Mouse (Mus musculus) naive thymus-derived CD4-positive, alpha-beta T cell, adult 2 months (primary cell): ENCODE measurements around the gene Cd93.

Experiments used
- DNase-seq: peaks from one replicate; pipeline ENCODE4 v3.0.0-alpha.2; 2011; ENCODE audit warnings: low read depth

Cd93 gene

DNA sequence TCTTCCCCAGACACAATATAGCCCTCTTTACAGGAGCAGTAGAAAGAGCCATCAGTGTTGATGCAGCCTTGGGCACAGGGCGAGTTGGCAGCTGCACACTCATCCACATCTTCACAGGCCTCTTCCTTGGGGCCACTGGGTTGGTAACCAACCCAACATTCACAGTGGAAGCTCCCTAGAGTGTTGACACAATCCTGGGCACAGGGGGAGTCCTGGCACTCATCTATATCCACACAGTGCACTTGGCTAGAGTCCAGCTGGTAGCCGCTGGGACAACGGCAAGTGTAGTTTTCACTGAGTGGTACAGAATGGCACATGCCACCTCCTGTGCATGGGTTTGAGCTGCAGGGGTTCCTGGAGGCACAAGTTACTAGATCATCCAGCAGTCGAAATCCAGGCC lies 1.2 kb downstream of the Cd93 start:
- no peak for DNase-seq

DNA sequence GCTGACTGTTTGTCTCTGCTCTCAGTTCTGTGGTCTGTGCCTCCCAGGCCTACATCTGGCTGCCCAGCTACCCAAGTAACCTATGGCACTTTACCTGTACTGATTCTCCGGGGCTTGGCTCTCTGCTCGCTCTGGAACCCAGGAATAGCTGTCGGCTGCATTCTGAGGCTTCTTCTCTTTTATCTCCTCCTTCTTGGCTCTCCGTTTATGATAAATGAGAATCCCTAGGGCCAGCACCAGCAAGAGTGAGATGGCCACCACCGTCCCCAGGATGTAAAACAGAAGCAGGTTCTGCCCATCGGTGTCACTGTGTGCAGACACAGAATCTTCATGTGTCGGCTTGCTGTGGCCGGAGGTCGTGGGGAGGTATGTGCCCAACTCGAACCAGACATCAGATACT lies 1.9 kb downstream of the Cd93 start:
- DNase-seq, result no peak

DNA sequence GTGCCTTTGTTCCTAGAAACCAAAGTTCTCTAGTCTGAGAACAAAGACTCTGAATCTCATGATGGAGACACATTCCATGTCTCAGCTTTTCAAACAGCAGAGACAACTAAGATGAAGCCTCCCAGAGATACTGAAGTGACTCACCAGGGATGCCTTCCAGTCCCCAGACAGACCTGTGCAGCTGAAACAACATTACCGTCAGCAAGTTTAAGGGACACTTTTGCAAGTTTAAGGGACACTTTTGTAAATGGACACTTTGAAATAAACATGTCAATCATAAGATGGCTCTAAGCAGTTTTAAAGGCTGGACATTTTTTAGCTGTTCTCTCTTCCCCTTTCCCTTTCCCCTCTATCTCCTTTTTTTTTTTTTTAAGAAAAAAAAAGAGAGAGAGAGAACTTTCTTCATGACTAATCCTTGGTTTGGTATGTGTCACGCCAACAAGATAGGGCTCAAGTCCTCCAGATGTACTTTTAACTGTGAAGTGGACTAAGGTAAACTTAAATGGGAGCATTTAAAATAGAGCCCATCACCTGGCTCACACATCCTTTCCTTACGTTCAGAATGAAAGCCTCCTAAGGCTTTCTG lies 3.6 kb downstream of the Cd93 start:
- DNase-seq, result no peak

DNA sequence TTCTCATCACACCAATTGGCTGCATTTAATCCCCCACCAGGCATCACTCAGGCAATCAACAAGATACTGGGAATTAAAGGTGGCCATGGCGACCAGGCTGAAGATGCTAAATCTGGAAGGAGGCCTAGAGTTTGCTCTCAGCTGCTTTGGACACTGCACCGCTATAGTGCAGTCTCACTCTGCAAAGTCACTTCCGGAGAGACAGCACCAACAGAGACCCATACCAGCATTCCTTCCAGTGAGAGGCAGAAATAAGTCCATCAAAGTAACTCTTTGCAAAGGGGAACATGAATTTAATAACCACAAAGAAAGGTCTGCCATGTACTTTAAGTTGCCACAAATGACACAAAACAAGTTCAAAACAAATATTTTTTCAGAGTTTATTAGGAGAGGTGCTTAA lies 7.1 kb downstream of the Cd93 start:
- DNase-seq, result no peak

DNA sequence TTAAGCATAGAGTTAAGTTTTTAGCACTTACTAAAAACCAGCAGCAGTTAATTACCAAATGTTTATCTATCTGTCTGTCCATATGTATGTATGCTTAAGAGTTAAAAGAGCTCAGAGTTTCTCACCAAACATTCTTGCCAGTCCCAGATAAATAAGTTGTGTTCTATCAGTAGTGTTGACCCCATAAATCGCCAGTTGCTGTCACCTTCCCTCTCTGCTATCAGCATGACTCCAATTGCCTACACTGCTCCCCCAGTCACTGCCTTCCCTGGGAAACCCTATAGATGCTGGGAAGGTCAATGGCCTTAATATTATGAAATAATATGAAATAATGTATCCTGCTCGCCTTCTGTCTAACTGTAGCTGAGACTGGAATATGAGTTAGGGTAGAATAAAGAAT lies 11.0 kb downstream of the Cd93 start:
- DNase-seq, result no peak

DNA sequence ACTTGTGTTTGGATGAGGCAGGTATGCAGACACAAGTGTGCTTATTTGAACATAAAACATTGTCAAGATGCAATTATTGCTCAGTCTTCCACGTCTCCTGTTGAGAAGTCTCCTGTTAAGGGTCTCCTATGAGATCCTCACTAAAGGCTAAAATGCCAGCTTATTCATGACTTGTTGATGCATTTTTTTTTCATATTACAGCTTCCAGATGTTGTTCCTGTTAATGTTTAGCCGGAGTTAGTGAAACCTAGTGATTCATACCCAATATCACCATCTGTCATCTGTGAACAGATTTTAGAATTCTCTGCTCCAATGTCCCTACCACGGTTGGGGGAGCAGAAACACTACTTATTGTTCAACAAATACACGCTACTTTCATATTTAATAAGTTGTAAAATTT lies 12.4 kb downstream of the Cd93 start:
- DNase-seq, result no peak

DNA sequence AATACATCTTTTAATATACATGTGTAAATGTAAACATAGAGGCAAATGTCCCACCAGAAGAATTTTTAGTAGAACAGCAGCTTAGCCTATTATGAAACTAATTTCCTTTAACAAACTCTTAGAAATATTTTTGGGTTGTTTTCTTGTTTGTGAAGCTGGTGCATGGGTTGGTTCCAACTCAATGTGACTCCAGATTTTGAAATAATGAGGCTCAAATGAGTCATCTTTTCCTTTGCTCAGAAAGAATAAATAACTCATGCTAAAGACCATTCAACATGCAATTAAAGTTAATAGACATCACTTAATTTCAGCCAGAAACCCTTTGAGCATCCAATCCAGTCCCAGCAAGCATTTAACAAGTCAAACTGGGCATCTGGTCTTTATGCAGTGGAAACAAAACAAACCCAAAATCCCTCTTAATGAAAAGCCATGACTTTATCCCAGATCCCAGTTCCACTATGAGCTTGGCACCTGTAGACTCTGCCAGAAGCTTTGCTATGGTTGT lies 14.3 kb downstream of the Cd93 start:
- DNase-seq, result no peak

DNA sequence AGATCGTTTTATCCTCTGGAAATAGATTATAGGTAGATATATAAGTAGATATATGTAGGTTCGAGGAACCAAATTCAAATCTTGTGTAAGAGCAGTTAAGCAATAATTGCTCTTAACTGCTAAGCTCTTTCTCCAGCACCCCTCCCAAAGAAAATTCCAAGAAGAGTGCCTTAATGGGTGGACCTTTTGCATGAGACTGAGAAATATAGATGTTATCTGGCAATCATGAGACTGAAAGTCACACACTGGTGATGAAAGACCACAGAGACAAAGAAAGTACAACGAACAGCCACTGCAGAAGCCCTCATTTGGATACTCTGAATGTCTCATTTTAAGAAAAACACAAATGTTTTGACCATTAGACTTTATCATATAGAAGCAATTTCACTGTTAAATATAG lies 14.8 kb downstream of the Cd93 start:
- DNase-seq, result no peak

DNA sequence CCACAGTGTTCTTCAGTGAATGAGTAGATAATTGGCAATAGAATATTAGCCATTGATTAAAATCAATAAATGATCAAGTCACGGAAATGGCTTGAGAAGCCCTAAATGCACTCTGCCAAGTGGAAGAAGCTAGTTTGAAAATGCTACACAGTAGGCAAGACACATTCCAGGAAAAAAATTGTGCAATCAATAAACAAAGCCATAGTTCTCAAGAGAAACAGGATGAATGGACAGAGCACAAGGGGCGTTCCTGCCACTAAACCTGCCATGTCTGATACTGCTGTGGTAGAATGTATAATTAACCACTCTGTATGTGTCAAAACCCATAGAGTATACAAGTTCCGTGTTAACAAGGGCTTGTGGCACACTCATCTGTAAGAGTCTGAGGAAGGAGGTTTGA lies 15.8 kb downstream of the Cd93 start:
- no peak for DNase-seq

DNA sequence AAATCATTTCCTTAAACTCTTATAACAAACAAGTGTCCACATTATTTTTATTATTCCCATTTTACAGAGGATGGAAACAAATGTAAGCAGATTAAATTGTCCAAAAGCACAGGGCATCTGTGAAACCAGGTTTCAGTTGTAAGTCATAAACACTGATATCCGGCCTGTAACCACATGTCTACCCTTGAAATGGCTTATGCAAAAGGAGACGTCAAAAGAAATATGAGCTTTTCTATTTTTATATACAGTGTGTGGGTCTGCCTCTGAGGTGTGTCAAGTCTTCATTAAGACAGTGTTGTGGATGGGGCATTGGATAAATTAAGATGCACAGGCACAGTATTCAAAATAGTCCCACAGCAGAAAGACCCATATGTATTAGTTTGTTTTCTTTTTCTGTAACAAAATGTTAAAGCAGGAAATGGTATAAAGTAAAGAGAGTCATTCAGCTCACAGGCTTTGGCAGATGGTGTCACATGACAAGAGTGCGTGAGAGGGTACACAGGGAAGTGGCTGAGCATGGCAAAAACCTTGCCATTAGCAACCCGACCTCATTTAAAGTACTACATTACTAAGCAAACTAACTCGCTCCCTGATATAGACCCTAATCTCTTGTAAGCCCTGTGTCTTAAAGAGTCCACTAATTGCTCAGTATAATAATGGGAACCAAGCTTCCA lies 17.5 kb downstream of the Cd93 start:
- no peak for DNase-seq

DNA sequence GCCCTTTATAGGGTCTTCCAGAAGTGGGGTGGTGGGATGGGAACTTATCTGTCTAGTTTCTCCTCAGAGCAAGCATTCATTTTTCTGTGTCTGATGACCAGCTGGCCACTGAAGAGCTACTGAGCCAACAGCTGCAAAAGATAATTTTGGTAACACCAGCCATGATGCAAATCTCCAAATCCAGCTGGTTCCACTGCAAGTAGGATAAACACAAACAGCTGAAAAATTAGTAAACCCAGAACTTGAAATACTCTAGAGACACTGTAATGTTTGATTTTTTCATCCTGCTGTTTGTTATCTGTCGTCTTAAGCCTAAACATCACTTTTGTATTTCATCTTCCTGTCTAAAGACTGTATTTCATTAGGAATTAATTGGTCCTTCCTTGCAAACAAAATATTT lies 21.7 kb downstream of the Cd93 start:
- no peak for DNase-seq

DNA sequence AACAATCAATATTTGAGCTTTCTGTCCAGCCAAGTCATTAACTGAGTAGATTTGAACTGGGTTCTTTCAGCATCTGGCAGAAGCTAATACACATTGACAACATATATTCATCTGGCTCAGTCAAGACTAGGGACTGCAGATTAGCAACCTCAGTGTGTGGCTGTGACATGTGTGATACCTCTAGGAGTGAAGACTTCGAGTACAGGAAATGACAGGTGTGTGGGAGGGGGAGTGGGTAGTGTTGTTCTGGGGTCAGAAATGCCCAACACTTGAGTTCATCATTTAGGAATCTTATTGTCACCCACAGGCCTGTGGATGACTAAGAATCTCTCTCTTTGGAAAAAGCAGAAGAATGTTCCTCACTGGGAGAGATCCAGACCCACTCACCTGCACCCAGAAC lies 22.3 kb downstream of the Cd93 start:
- DNase-seq, result no peak

DNA sequence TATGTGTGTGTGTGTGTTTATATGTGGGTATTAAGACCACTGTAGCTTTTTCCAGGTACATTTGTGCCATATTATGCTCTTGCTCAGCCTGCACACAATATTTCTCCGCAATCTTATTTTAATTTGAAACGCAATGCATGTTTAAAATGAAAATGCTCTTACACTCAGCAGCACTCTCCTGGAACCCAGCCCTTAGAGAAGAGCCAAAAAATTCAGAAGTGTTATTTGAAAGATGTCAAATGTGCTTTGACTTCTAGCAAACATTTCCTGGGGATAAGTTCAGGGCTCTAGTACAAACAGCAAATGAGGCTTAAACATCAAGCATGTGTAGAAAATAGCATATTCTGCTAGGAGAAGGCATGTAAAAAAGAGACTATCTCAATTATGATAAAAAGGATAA lies 23.6 kb downstream of the Cd93 start:
- DNase-seq, result no peak

DNA sequence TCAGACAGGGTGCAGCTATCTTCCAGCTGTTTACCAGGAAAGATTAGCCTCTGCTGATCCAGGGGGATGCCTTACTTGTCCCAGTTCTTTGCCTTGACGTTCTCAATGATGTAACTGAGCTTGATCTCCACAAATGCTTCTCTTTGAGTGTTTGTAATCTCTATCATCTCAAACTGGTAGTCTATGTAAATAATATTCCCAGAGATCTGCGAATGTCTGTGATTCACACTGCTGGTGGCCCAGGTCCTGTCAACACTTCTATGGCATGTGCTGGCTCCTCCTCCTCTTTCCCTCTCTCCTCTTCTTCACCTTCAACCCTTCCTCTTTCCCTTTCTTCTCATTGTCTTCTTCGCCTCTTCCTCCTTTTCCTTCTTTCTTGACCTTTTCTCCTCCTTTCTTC lies 24.2 kb downstream of the Cd93 start:
- DNase-seq, result no peak

DNA sequence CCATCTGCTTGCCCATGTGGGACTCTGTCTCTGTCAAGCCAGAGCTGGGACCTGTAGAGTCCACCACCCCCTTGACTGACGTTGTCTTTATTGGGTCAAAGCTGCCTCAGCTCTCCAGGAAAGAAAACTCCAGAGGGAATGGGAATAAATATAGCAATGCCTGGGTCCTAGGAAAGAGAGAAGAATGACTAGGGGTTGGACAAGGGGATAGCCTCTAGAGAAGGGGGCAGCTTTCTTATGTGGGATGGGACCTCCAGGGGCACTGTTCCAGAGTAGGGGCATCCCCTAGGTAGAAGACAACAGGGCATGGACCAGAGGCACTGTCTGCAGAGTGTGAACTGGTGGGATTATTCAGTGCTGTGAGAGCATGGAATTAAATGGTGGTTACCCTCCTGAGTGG lies 33.5 kb downstream of the Cd93 start:
- no peak for DNase-seq

DNA sequence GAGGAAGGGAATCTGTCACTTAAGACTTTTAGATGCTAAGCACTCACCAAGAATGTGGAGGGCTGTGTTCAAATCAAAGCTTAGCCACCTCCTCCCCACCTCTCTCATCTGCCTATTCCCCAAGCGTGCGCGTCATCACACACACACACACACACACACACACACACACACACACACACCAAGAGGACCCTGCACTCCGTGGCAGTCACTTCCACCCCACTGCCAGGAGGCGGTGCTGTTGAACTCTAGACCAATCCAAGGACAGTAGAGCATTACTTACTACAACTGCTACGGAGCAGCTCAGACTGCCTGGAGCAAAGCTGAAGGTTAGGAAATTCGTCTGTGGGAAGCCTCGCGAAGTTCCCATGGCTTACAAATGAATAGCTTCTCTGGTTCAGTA lies 34.2 kb downstream of the Cd93 start:
- DNase-seq, result peak; percentile 13

DNA sequence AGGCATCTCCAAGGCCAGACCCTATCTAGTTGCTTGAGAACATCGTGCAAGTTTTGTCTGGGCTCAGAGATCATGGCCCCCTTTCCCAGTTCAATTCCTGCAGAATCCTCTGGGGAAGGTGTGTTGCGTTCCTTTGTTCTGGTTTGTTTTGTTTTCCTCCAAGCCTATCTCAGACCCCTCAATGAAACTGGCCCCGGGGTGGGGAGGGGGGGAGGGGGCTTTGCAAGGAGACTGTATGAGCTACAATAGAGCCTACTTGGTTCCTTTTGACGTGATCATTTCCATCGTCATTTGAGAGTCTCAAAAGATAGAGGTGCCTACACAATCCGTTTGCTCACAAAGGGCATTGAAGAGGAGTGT lies 34.6 kb downstream of the Cd93 start:
- DNase-seq, result no peak

DNA sequence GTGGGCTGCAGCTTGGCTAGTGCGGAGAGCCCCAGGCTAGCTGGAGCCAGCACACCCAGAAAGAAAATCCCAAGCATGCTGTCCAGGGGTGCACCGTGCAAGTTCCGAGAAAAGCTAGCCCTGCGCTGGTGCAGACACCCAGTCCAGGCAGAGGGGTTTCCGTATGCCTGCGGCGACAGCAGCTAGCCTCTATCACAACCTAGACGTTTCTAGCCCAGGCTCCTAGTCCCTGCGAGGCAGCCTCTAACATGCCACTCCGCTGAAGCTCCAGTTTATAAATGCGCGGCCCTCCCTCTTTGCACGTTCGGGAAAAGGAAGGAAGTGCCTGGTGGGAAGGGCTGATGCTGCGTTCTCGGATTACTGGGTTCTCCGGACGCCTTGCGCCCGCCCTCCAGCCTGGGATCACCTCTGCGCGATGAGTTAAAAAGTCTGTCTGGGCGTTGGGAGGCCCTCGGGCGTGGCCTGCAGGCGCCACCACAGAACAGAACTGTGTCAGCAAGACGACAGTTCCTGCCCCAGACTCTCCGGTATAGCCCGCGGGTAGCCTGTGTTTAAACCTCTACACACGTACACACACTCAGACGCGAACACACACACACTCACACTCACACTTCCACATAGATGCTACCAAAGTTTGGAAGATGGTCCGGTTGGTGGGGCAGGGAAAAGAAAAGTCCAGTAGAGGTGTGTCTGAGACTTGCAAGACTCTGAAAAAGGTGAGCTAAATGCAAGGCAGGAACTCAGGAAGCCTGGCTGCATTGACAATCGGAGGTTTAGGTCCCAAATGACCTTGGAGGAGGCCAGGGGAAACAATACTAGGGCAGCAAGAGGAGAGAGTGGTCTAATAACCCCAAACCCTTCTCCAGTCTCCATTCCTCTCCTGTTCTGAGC lies 35.2 kb downstream of the Cd93 start, which contains the start of gene Thbd:
Thbd (minus strand) TSS at position 319 of the 891 bp plus-strand sequence.
- no peak for DNase-seq

DNA sequence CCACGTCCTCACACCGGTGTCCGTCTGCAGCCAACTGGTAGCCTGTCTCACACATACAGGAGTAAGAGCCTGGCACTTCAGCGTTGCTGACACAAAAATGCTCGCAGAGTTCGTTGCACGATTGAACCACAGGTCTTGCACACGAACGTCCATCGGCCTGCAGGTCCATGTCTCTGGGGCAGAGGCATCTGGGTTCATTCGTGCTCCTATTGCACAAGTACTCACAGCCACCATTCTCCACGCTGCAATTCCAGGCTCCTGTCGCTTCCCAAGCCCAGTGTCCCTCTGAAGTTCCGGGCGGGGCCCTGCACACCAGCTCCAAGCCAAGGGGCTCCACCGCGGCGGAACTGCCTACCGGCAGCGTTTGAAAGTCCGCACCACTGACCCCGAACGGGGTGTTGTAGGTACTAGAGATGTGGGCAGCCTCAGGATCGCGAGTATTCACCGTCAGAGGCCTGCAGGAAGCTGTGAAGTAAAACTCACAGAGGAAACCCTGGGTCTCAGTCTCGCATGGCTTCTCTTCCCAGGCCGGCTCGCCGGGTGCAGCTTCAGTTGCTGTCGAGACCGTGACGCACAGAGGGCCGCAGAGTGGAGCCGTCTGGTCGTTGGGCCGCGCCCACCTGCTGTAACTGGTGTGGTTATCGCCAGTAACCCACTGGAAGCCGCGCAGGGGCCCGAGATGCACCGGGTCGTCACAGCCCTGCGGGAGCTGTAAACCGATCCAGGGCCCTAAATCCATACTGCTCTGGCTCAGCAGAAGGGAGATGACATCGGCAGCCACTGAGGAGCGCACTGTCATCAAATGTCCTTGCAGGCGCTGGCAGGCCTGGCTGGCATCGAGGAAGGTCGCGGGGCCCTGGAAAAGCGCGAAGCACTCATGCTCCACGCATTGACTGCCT lies 36.1 kb downstream of the Cd93 start:
- DNase-seq, result no peak

DNA sequence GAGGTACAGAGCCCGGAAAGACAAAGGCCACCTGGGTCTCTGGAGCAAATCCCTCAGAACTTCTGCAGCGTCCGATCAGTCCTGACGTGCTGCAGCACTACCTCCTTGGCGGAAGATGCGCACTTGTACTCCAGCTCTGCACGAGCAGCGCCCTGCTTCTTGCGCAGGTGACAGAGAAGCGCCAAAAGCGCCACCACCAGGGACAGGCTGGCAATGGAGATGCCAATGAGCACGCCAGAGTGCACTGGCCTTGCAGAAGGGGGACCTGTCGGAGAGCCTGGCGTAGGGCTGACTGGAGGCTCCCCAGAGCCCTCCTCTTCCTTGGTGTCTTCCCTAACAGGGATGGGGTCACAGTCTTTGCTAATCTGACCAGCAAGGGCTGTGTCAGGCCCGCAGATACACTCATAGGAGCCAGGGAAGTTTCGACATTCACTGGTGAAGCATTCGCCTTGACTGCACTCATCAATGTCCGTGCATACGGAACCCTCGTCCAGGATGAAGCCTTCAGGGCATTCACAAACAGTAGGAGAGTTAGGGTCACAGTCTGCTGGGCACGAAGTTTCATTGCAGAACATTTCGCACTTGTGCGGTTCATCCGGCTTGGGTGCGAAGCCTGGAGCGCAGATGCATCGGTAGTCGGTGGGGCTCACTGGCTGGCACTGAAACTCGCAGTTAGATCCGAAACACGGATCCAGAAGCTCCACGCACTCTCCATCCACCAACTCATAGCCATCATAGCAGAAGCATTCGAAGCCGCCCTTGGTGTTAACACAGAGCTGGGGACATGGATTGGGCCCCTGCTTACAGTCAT lies 37.0 kb downstream of the Cd93 start:
- DNase-seq, result no peak

DNA sequence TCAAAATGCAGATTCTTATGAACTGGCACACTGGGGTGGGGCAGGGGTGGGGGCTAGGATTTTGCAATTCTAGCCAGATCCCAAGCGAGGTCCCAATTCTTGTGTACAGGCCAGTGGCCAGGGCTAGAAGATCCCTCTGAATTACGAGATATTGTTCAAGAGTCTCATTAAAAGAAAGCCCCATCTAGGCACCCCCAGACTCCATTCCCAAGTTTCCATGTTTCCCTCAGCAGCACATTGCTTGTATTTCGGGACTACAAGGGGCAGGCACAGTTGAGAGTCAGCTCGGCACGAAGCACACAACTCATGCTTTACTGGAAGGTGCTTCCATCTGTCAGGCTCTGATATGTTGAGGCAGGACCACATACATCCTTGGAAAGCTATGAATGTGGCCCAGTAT lies 38.5 kb downstream of the Cd93 start:
- no peak for DNase-seq
